Mouse (Mus musculus): ENCODE data around the gene Vmn1r52. TPM values are rescaled to one million over a fixed set of nuclear protein-coding genes. Genes with fewer than 3 reads are reported as not detected.
"Not testable (repeated sequence)": the region's sequence is repeated elsewhere in the genome, so short reads cannot be mapped to it uniquely, and the experiment has no call there.

Gene Vmn1r52
- polyA plus RNA-seq (2015; fragmentation: Nextera tagmentation; extraction: Ambion mirVana) = 0.10 TPM in 1 of 2 replicates, not detected in the other

DNA sequence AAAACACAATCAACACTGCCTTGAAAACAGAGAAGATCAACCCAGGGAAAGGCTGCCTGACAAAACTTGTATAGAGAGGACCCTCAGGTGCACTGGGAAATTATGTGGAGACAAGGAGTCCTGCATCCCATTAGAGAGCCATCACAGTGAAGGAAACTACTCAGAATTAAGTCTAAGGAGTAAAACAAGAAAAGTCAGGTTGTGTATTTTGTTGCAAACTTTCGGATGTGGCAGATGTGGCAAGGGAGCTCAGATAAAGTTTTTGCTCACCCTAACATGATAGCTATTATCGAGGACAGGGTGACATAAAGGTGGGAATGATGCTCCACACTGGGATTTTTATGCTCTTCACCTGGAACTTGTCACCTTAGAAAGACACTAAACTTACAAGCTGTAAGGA lies at the start of gene Vmn1r52:
Vmn1r52 (plus strand) TSS at position 301 of the 400 bp plus-strand sequence.
- H3K27me3 ChIP-seq (replicated peaks) = no peaks in the 10 kb centered on the region
- WGBS = 85% methylated on average over 2 of the region's 2 CpGs
- H3K9ac ChIP-seq (replicated peaks) = no peak within 1 kb of the TSS
- H3K27ac ChIP-seq (replicated peaks) = no peak within 1 kb of the TSS
- no peak within 1 kb of the TSS for H3K4me2 ChIP-seq
- H3K9me3 ChIP-seq (replicated peaks) = no peaks in the 10 kb centered on the region
- no peak for ATAC-seq (ENCODE audit: low FRiP score)
- no peaks in the 10 kb centered on the region for H3K4me1 ChIP-seq
- H3K4me3 ChIP-seq (replicated peaks) = no peak within 1 kb of the TSS
- H3K36me3 ChIP-seq = no peaks in the 10 kb centered on the region

DNA sequence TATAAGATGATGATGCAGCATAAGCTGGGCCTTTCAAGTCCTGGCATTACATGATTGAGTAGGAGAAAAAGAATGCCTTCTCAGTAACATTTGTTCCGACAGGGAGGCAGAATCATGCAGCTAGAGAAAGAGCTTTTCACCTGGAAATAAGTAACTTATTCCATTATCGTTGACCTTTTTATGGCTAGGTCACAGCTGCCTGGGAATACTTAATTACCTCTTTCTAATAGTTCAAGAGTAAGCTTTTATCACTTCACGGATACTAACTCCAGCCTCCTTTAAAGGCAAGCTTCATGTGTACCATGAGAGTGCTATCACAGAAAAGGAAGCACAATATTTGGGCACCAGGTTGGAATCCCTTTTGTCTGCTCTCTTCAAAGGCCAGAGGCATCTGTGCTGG lies 14.5 kb upstream of the Vmn1r52 start:
- Histone ChIP-seq H3K36me3 (no peaks in the 10 kb centered on the region), H3K4me3 (replicated peaks) (no peak overlapping the region), H3K9ac (replicated peaks) (no peak overlapping the region), H3K9me3 (replicated peaks) (no peaks in the 10 kb centered on the region), H3K4me2 (no peak overlapping the region), H3K27ac (replicated peaks) (no peak overlapping the region), H3K27me3 (replicated peaks) (no peaks in the 10 kb centered on the region), H3K4me1 (no peaks in the 10 kb centered on the region)
- WGBS = 65% methylated on average over 3 of the region's 3 CpGs
- no peak for ATAC-seq (ENCODE audit: low FRiP score)

DNA sequence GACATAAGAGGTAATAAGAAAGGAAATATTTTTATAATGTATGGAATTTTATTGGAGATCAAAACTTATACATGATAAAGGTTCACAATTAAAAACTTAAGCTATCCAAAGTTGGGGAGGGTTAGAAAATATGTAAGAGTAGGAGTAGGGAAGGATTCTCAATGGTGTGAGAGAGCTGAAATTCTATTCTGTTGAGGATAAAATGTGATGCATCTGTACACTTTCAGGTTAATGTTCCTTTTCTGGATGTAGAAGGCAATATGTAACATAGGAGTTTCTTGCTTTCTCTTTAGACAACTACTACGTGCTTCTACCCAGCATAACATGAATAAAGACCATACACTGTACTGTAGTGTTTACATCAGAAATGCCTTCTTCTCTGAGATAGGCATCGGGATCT lies 27.9 kb downstream of the Vmn1r52 start, which contains the start of gene V1ra8:
V1ra8 (plus strand) TSS at position 301 of the 400 bp plus-strand sequence.
- 97% methylated on average over 2 of the region's 2 CpGs for WGBS
- H3K9me3 ChIP-seq (replicated peaks); H3K4me2 ChIP-seq; ATAC-seq (ENCODE audit: low FRiP score); H3K27me3 ChIP-seq (replicated peaks); H3K27ac ChIP-seq (replicated peaks); H3K36me3 ChIP-seq; H3K4me1 ChIP-seq; H3K9ac ChIP-seq (replicated peaks); H3K4me3 ChIP-seq (replicated peaks): not testable (repeated sequence)

DNA sequence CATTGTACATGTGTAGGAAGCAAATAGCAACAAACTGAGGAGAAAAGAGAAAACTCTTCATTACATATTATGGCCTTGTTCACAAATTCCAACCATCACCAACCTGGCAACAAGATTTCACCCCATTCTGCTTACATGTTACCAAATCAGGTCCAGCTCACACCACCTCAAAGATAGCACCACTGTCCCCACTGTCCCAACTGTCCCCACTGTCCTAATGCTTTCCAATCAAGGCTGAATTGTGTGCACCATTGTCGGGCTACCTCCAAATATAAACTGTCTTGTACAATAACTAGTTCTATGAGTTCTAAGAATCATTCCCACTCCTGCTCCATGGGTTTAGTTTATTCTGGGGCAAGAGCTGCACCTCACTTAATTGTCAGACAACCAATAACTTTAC lies 49.7 kb downstream of the Vmn1r52 start, which contains the start of gene Vmn1r53:
Vmn1r53 (minus strand) TSS at position 101 of the 400 bp plus-strand sequence.
- no peak within 1 kb of the TSS for H3K4me2 ChIP-seq
- H3K4me1 ChIP-seq = no peaks in the 10 kb centered on the region
- no peaks in the 10 kb centered on the region for H3K36me3 ChIP-seq
- no peaks in the 10 kb centered on the region for H3K9me3 ChIP-seq (replicated peaks)
- no peak within 1 kb of the TSS for H3K27ac ChIP-seq (replicated peaks)
- no peak within 1 kb of the TSS for H3K4me3 ChIP-seq (replicated peaks)
- ATAC-seq (ENCODE audit: low FRiP score) = no peak
- H3K9ac ChIP-seq (replicated peaks) = no peak within 1 kb of the TSS
- H3K27me3 ChIP-seq (replicated peaks) = no peaks in the 10 kb centered on the region
- WGBS = 88% methylated on average over 1 of the region's 1 CpGs

Other genes starting within 250 kb of the Vmn1r52 start
- not detected in 2 replicates for gene Vmn1r45, start 234.2 kb upstream of the Vmn1r52 start, polyA plus RNA-seq (2015; fragmentation: Nextera tagmentation; extraction: Ambion mirVana)
- gene Vmn1r46, start 205.5 kb upstream of the Vmn1r52 start, polyA plus RNA-seq (2015; fragmentation: Nextera tagmentation; extraction: Ambion mirVana) = not detected in 2 replicates
- not detected in 2 replicates for gene Vmn1r47, start 158.7 kb upstream of the Vmn1r52 start, polyA plus RNA-seq (2015; fragmentation: Nextera tagmentation; extraction: Ambion mirVana)
- gene Vmn1r48, start 138.0 kb upstream of the Vmn1r52 start, polyA plus RNA-seq (2015; fragmentation: Nextera tagmentation; extraction: Ambion mirVana) = not detected in 2 replicates
- gene Vmn1r49, start 96.3 kb upstream of the Vmn1r52 start, polyA plus RNA-seq (2015; fragmentation: Nextera tagmentation; extraction: Ambion mirVana) = not detected in 2 replicates
- not detected in 2 replicates for gene Vmn1r50, start 73.4 kb upstream of the Vmn1r52 start, polyA plus RNA-seq (2015; fragmentation: Nextera tagmentation; extraction: Ambion mirVana)
- 0.06 and 0.12 TPM in 2 replicates for gene Vmn1r51, start 52.2 kb upstream of the Vmn1r52 start, polyA plus RNA-seq (2015; fragmentation: Nextera tagmentation; extraction: Ambion mirVana)
- gene V1ra8, start 28.0 kb downstream of the Vmn1r52 start, polyA plus RNA-seq (2015; fragmentation: Nextera tagmentation; extraction: Ambion mirVana) = not detected in 2 replicates
- gene Vmn1r53, start 49.6 kb downstream of the Vmn1r52 start, polyA plus RNA-seq (2015; fragmentation: Nextera tagmentation; extraction: Ambion mirVana) = not detected in 2 replicates
- gene Vmn1r54, start 71.5 kb downstream of the Vmn1r52 start, polyA plus RNA-seq (2015; fragmentation: Nextera tagmentation; extraction: Ambion mirVana) = not detected in 2 replicates
- not detected in 2 replicates for gene BC048671, start 126.4 kb downstream of the Vmn1r52 start, polyA plus RNA-seq (2015; fragmentation: Nextera tagmentation; extraction: Ambion mirVana)
- 0.36 TPM in 2 replicates for gene Chst13, start 150.4 kb downstream of the Vmn1r52 start, polyA plus RNA-seq (2015; fragmentation: Nextera tagmentation; extraction: Ambion mirVana)
- 0.11 TPM in 1 of 2 replicates, not detected in the other for gene Uroc1, start 158.5 kb downstream of the Vmn1r52 start, polyA plus RNA-seq (2015; fragmentation: Nextera tagmentation; extraction: Ambion mirVana)
- gene Zxdc, start 194.7 kb downstream of the Vmn1r52 start, polyA plus RNA-seq (2015; fragmentation: Nextera tagmentation; extraction: Ambion mirVana) = 8.1 and 10.4 TPM in 2 replicates